Mouse (Mus musculus): ENCODE measurements around the gene Ufsp1.

DNA sequence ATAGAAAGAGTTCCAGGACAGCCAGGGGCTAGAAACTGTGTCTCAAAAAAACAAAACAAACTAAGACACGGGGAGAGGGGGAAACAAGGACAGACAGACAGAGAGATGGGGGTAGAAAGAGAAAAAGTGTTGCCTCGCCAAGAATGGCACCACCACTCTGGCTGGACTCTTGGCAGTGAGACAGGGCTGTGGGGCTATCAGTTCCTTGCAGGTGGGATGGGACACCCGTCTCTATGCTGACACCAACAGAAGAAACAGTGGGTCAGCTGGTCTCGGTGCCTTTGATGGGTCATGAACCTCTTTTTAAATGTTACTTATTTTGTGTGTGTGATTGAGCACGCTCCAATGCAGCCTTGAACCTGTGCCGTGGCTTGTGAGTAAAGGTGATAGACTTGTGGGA, 45.8 kb downstream of the Ufsp1 start:
- TF ChIP-seq CTCF (IDR thresholded peaks at IDR 0.05; ENCODE audit: borderline replicate concordance, insufficient read depth, low read length): no peak
- no peak for TF ChIP-seq POLR2A (IDR thresholded peaks at IDR 0.05; ENCODE audit: low read depth, low read length)

Data from embryonic fibroblast, embryonic 13.5 days (primary cell).